Mouse (Mus musculus) heart, postnatal 0 days (tissue): ENCODE data around the gene Cadm4.

Source experiments
- CTCF ChIP-seq: IDR thresholded peaks from 2 replicates; pipeline ENCODE4 v1.5.1; 2016; ENCODE audit warnings: antibody characterized with exemption, control low read depth, low read depth
- EP300 ChIP-seq: IDR thresholded peaks from 2 replicates; pipeline ENCODE4 v1.6.1; 2016; ENCODE audit warnings: antibody characterized with exemption, low read depth

GRCm38 (mm10) chr7:24522805-24523204 is 41.0 kb downstream of the Cadm4 start:
- TF ChIP-seq CTCF: no peak
- TF ChIP-seq EP300: no peak
